Comparison of ENCODE assay signal across 8 mouse cellular contexts in the genomic region with DNA sequence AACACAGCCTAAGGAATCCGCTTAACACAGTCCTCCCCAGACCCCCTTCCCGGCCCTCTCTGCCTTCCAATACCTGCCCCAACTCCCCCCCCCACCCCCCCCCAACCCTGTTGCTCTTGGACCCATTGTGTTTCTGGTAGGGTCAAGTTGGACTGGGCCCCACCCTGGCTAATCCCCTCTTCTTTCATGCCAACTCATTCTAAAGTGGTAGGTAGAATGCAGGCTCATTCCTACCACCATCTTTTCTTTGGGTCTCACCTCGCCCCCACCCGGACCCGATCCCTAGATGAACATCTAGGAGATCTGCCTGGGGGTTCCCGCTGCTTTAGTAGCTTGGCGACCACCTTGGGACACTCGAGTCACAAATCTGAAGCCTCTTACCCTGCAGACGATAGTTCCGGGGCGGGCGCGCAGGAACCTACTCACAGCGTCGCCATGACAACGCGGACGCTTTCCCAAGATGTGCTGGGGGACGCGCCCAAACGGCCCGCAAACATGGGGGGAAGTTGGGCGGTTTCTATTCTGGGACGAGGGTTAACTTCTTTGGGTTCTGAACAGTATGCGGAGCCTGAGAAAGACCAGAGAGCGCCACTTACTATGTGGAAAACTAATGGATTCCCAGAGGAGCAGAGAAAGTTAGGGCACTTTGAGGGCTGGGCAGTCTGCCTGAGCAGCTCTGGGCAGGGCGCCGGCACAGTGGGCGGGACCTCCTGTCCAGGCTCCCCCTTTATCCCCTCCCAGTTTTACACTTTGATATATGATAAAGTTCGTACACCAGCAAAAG. TPM values are rescaled to one million over a fixed set of nuclear protein-coding genes. Genes with fewer than 3 reads are reported as not detected.
A peak's percentile ranks its signal among the peaks of the same experiment; 100 is the strongest.
DNase-seq lines count a peak whose midpoint lies in the region; TF ChIP-seq lines count a peak whose summit lies in the region.

A gene (minus strand): TSS at position 437 of the 784 bp plus-strand sequence.

- no peaks in the 10 kb centered on the region for H3K4me1 ChIP-seq in cortical plate, adult 2 months (ENCODE audit: control insufficient read depth, insufficient read depth, low read length)
- H3K4me1 ChIP-seq in limb, embryonic 10.5 days = 0 out of 2 replicates have a peak, but pooled peaks cover 11% of the 10 kb centered on the region
- H3K4me1 ChIP-seq in midbrain, embryonic 10.5 days = peaks cover 16% of the 10 kb centered on the region

- H3K4me3 ChIP-seq in cortical plate, adult 2 months (ENCODE audit: insufficient read depth, low read length) = peak within 1 kb of the TSS; percentile 21; the same call in 1 of the 2 replicates
- H3K4me3 ChIP-seq in limb, embryonic 10.5 days = peak within 1 kb of the TSS; percentile 58
- H3K4me3 ChIP-seq in midbrain, embryonic 10.5 days = peak within 1 kb of the TSS; percentile 62

- no peak within 1 kb of the TSS for H3K27ac ChIP-seq in cortical plate, adult 2 months (ENCODE audit: insufficient read depth, low read length)
- H3K27ac ChIP-seq in limb, embryonic 10.5 days = no peak within 1 kb of the TSS
- H3K27ac ChIP-seq in midbrain, embryonic 10.5 days (replicated peaks) = peak within 1 kb of the TSS; percentile 52; the same call in 1 of the 2 replicates

- H3K36me3 ChIP-seq in limb, embryonic 10.5 days = no peaks in the 10 kb centered on the region
- no peaks in the 10 kb centered on the region for H3K36me3 ChIP-seq in midbrain, embryonic 10.5 days

- DNase-seq in WW6 (ENCODE audit: low read depth, low spot score) = peak; percentile 61
- DNase-seq in gastrocnemius, postnatal 14 days = peak; percentile 40
- peak; percentile 61 for DNase-seq in kidney, adult 11 months
- peak; percentile 83 for DNase-seq in limb, embryonic 10.5 days (ENCODE audit: low spot score)
- peak; percentile 81 for DNase-seq in midbrain, embryonic 10.5 days (ENCODE audit: low spot score)
- DNase-seq in spleen, postnatal 4 days (ENCODE audit: low spot score in 2 of 2) = peak; percentile 30 to 66
- no peak for DNase-seq in cerebellum, adult 11 months

- 6% methylated on average over 30 of the region's 30 CpGs for WGBS in limb, embryonic 10.5 days
- 5% methylated on average over 30 of the region's 30 CpGs for WGBS in midbrain, embryonic 10.5 days

- H3K9me3 ChIP-seq in limb, embryonic 10.5 days (replicated peaks) = no peaks in the 10 kb centered on the region
- no peaks in the 10 kb centered on the region for H3K9me3 ChIP-seq in midbrain, embryonic 10.5 days (replicated peaks)

- TF ChIP-seq CTCF in cortical plate, adult 2 months (IDR thresholded peaks at IDR 0.05; ENCODE audit: extremely low read depth, insufficient read depth, low read length) = no peak

- intact Hi-C loops in gastrocnemius, postnatal 14 days (cut with DNase I; ENCODE audit: low total_unique reads) = no loop called here

- TF ChIP-seq POLR2A in cortical plate, adult 2 months (IDR thresholded peaks at IDR 0.05; ENCODE audit: extremely low read depth, insufficient read depth, low read length) = no peak

- no peaks in the 10 kb centered on the region for H3K27me3 ChIP-seq in limb, embryonic 10.5 days (ENCODE audit: low read depth, poor library complexity, severe bottlenecking)
- no peaks in the 10 kb centered on the region for H3K27me3 ChIP-seq in midbrain, embryonic 10.5 days (ENCODE audit: low read depth, poor library complexity, severe bottlenecking)

RNA-seq across cellular contexts. Expression of the gene that starts here (rescaled TPM):
- polyA plus RNA-seq in cortical plate, adult 2 months (2012; rRNA removed) = 0.13 and 0.40 TPM in 2 replicates
- total RNA-seq in gastrocnemius, postnatal 14 days (2021) = not detected
- not detected in 2 replicates for polyA plus RNA-seq in limb, embryonic 10.5 days (2016; fragmentation: Nextera tagmentation; extraction: Ambion mirVana)
- polyA plus RNA-seq in midbrain, embryonic 10.5 days (2016; fragmentation: Nextera tagmentation; extraction: Ambion mirVana) = 0.06 and 0.14 TPM in 2 replicates

Comparison
In these comparisons a context has a peak if more than half of its experiments do, and no peak if none do; other contexts are left out.
1. Peak in DNase-seq in gastrocnemius, postnatal 14 days; RNA of the gene not detected or under 1 TPM.
2. Peak in DNase-seq and H3K4me3 ChIP-seq in limb, embryonic 10.5 days; RNA of the gene not detected or under 1 TPM.
3. Peak in DNase-seq, H3K4me3 ChIP-seq and H3K27ac ChIP-seq in midbrain, embryonic 10.5 days; RNA of the gene not detected or under 1 TPM.